Mouse (Mus musculus) C2C12 (cell line): ENCODE measurements around the gene Zmym1. TPM values are rescaled to one million over a fixed set of nuclear protein-coding genes. Genes with fewer than 3 reads are reported as not detected.

ENCODE experiments used
- H3K27me3 ChIP-seq: one replicate; pipeline ENCODE4 v1.6.1; 2011; ENCODE audit not compliant: control insufficient read depth, insufficient read depth, insufficient read length
- H3K36me3 ChIP-seq: one replicate; pipeline ENCODE4 v1.6.1; 2011; ENCODE audit not compliant: control insufficient read depth, insufficient read depth
- H3K4me3 ChIP-seq: one replicate; pipeline ENCODE4 v1.5.1; 2011; ENCODE audit warnings: mild to moderate bottlenecking, control low read depth; ENCODE audit not compliant: poor library complexity, insufficient read depth, severe bottlenecking
- H3K79me2 ChIP-seq: one replicate; pipeline ENCODE4 v1.6.1; 2011; ENCODE audit not compliant: control insufficient read depth, insufficient read depth
- H3K79me3 ChIP-seq: one replicate; pipeline ENCODE4 v1.6.1; 2011; ENCODE audit warnings: low read depth, control low read depth
- H3ac ChIP-seq: one replicate; pipeline ENCODE3; 2011; ENCODE audit warnings: low read depth; ENCODE audit not compliant: control insufficient read depth, insufficient read length
- CEBPB ChIP-seq: IDR thresholded peaks from one replicate; pipeline ENCODE4 v1.6.1; 2011; ENCODE audit warnings: low read depth, mild to moderate bottlenecking, control low read depth, moderate library complexity
- CTCF ChIP-seq: IDR thresholded peaks from one replicate; pipeline ENCODE4 v1.5.1; 2011; ENCODE audit not compliant: control insufficient read depth, insufficient read depth, insufficient read length
- FOSL1 ChIP-seq: IDR thresholded peaks from one replicate; pipeline ENCODE4 v1.8.0; 2011; ENCODE audit warnings: mild to moderate bottlenecking, low read length; ENCODE audit not compliant: poor library complexity, insufficient read depth, severe bottlenecking
- MAX ChIP-seq: IDR thresholded peaks from one replicate; pipeline ENCODE4 v1.6.1; 2011; ENCODE audit warnings: mild to moderate bottlenecking, control low read depth
- MYOD1 ChIP-seq: IDR thresholded peaks from one replicate; pipeline ENCODE4 v1.6.1; 2011; ENCODE audit warnings: low read depth; ENCODE audit not compliant: control insufficient read depth, insufficient read length
- MYOG ChIP-seq: IDR thresholded peaks from one replicate; pipeline ENCODE4 v1.6.1; 2011; ENCODE audit not compliant: control insufficient read depth, insufficient read length; ENCODE audit errors: extremely low read depth
- USF1 ChIP-seq: IDR thresholded peaks from one replicate; pipeline ENCODE4 v1.6.1; 2011; ENCODE audit warnings: low read depth, mild to moderate bottlenecking, control low read depth, moderate library complexity
- polyA plus RNA-seq: library from polyadenylated mRNA; unstranded; fragments of >200 nt; fragmentation: generic; extraction: Trizol; gene quantifications from one replicate; pipeline ENCODE4 v1.2.1, GENCODE M21; 2012; ENCODE audit warnings: missing spikeins

The Zmym1 gene
- polyA plus RNA-seq, 1 experiment, result 4.1 TPM

- Histone ChIP-seq H3K27me3 (no peaks in the 10 kb centered on the region), H3K4me3 (peak overlapping the region; percentile 91), H3K79me2 (peaks cover 77% of the 10 kb centered on the region), H3ac (peak overlapping the region; percentile 70), H3K79me3 (peaks cover 65% of the 10 kb centered on the region), H3K36me3 (peaks cover 60% of the 10 kb centered on the region)
- TF ChIP-seq CTCF (no peak), USF1 (no peak), CEBPB (no peak), FOSL1 (no peak), MYOD1 (no peak), MAX (no peak), MYOG (no peak)
These were observed 37.8 kb downstream of the Zmym1 start for GRCm38 (mm10) chr4:127023201-127023600.

DNA sequence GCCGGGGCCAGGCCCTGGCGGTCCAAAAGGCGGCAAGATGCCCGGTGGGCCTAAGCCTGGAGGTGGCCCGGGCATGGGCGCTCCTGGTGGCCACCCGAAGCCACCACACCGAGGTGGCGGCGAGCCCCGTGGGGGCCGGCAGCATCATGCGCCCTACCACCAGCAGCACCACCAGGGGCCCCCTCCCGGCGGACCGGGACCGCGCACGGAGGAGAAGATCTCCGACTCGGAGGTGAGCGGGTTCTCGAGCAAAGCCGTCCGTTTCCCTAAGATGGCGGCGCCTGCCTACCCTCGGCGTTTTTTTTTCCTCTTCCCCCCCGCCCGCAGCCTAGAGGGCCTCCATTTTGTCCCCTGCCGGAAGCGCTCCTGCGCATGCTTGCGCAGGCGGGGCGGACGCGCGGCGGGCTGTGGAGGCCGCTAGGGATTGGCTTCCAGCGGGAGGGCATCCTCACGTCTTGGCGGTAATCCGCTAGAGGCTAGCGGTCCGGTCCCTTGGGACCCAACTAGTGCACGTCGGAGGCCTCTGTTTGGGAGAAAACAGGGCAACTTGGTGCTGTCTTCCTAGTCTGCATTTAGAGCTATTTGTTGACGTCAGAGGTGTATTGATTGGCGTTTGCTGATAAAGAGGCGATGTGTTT is 38.8 kb downstream of the Zmym1 start:
- Histone ChIP-seq H3K79me2 (peaks cover 66% of the 10 kb centered on the region), H3K79me3 (peaks cover 54% of the 10 kb centered on the region), H3ac (peak overlapping the region; percentile 81), H3K4me3 (peak overlapping the region; percentile 91), H3K36me3 (peaks cover 49% of the 10 kb centered on the region), H3K27me3 (no peaks in the 10 kb centered on the region)
- TF ChIP-seq CTCF (peak; percentile 31), MYOG (no peak), USF1 (no peak), MAX (peak; percentile 11), MYOD1 (no peak)

DNA sequence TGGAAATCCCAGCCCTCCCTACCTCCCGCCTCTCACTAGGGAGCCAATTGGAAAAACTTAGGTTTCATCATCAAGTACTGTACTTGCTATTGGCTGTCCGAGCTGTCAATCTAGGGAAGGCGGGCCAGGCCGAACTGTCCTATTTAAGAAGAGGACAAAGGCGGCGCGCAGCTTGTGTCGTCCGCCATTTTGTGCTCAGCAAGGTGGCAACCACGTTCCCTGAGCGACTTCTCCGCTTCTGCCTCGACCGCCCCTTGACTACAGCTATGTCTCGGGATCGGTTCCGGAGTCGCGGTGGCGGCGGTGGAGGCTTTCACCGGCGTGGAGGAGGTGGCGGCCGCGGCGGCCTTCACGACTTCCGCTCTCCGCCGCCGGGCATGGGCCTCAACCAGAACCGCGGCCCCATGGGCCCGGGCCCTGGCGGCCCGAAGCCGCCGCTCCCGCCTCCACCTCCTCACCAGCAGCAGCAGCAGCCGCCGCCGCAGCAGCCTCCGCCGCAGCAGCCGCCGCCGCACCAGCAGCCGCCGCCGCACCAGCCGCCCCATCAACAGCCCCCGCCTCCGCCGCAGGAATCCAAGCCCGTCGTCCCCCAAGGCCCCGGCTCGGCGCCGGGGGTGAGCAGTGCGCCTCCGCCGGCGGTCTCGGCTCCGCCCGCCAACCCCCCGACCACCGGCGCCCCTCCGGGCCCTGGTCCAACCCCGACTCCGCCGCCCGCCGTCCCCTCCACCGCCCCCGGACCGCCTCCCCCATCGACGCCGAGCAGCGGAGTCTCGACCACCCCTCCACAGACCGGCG is 39.6 kb downstream of the Zmym1 start, which contains the start of gene Sfpq:
TSS of gene Sfpq (plus strand) at position 174 of the 795 bp plus-strand sequence.
- H3K79me3 ChIP-seq, result peaks cover 46% of the 10 kb centered on the region
- peak within 1 kb of the TSS; percentile 81 for H3ac ChIP-seq
- H3K4me3 ChIP-seq, result peak within 1 kb of the TSS; percentile 91
- H3K27me3 ChIP-seq, result no peaks in the 10 kb centered on the region
- TF ChIP-seq MYOG (no peak), USF1 (no peak), MAX (peak; percentile 86)
- peaks cover 59% of the 10 kb centered on the region for H3K79me2 ChIP-seq
- peaks cover 41% of the 10 kb centered on the region for H3K36me3 ChIP-seq

- Histone ChIP-seq H3K79me3 (peaks cover 39% of the 10 kb centered on the region), H3K79me2 (peaks cover 51% of the 10 kb centered on the region), H3K27me3 (no peaks in the 10 kb centered on the region), H3K4me3 (no peak overlapping the region), H3K36me3 (peaks cover 33% of the 10 kb centered on the region), H3ac (peak overlapping the region; percentile 35)
- no peak for TF ChIP-seq MYOD1
- no peak for TF ChIP-seq CTCF
- no peak for TF ChIP-seq MAX
- no peak for TF ChIP-seq USF1
- no peak for TF ChIP-seq FOSL1
- TF ChIP-seq CEBPB, result no peak
- TF ChIP-seq MYOG, result no peak
These were observed 40.4 kb downstream of the Zmym1 start for GRCm38 (mm10) chr4:127020411-127021150.

DNA sequence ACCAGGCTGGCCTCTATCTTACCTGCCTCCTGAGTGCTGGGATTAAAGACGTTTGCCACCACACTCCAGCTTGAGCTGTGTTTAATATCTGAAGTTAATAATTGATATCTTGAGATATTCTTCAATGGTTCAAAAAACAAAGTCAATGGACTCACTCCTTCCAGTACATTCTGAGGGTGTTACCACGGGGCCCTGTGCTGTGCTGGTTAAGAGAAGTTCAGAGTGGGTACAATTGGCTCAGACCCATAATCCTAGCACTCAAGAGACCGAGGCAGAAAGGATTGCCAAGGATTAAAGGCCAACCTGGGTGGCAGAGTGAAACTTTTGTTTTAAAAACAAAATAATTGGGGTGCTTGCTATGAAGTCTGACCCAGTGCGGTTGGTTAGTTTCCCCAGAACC is 44.6 kb downstream of the Zmym1 start:
- H3K79me3 ChIP-seq, result no peaks in the 10 kb centered on the region
- no peak overlapping the region for H3ac ChIP-seq
- no peak overlapping the region for H3K4me3 ChIP-seq
- H3K79me2 ChIP-seq, result peaks cover 9% of the 10 kb centered on the region
- no peaks in the 10 kb centered on the region for H3K36me3 ChIP-seq
- TF ChIP-seq MYOG, result no peak
- no peak for TF ChIP-seq MYOD1
- TF ChIP-seq MAX, result no peak
- TF ChIP-seq CEBPB, result no peak
- no peaks in the 10 kb centered on the region for H3K27me3 ChIP-seq
